Mouse (Mus musculus) brain, embryonic 14.5 days (tissue): ENCODE results near the gene Sdk1.

Experiments used
- CTCF ChIP-seq: fragments of 200-500 bp; IDR thresholded peaks from 2 replicates; pipeline ENCODE4 v1.5.1; 2012; ENCODE audit warnings: inconsistent platforms, mild to moderate bottlenecking, moderate library complexity, borderline replicate concordance; ENCODE audit not compliant: insufficient read depth, insufficient read length; ENCODE audit errors: extremely low read depth
- POLR2A ChIP-seq: fragments of 200-500 bp; IDR thresholded peaks from 2 replicates; pipeline ENCODE4 v1.6.1; 2012; ENCODE audit warnings: mild to moderate bottlenecking, inconsistent platforms, borderline replicate concordance; ENCODE audit not compliant: poor library complexity, insufficient read depth, insufficient read length, severe bottlenecking; ENCODE audit errors: extremely low read depth

DNA sequence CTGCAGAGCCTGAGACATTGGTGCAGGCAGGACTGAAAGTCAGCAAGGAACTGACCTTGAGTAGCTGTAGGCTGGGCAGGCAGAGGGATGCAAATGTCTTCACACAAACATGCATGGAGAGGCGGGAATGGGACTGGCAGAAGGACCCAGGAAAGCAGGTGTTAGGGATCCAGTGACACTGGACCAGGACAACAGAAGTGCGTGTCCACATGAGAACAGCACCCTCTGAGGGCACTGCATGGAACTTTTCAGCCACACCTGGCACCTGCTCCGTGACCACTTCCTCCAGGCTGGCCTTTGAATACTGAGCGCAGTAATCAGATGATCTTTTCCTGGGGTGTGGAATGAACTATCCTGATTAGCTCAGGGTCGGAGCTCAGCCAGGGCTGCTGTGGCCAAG, 298.9 kb downstream of the Sdk1 start:
- no peak for TF ChIP-seq POLR2A
- TF ChIP-seq CTCF = no peak
